ENCODE assay signal across 34 mouse cellular contexts in genomic region chr3:85057245-85057644, GRCm38 (mm10).
"Had no signal": no experiment of that assay in that cellular context is flagged by ENCODE, and none has a peak within 500 bp of the region (broad histone marks: within the 10 kb centered on the region; RNA-seq: fewer than 3 reads in every experiment).

No protein-coding gene starts in this region.

- H3K9ac ChIP-seq: heart, embryonic 12.5 days; heart, embryonic 13.5 days; heart, embryonic 15.5 days; hindbrain, embryonic 12.5 days; hindbrain, embryonic 13.5 days; hindbrain, embryonic 14.5 days; hindbrain, embryonic 15.5 days; intestine, embryonic 15.5 days; kidney, embryonic 15.5 days had no signal

- ATAC-seq: hindbrain, embryonic 16.5 days; hindbrain, postnatal 0 days; inflammation-experienced regulatory T-cells, adult 6 months; intestine, embryonic 15.5 days; intestine, postnatal 0 days had no signal

- H3K36me3 ChIP-seq: heart, embryonic 12.5 days; heart, embryonic 13.5 days; heart, embryonic 15.5 days; hindbrain, embryonic 10.5 days; hindbrain, embryonic 12.5 days; hindbrain, embryonic 13.5 days; hindbrain, embryonic 15.5 days; intestine, embryonic 15.5 days; kidney, embryonic 15.5 days had no signal

- H3K4me3 ChIP-seq: heart, embryonic 12.5 days; heart, embryonic 13.5 days; heart, embryonic 15.5 days; hindbrain, embryonic 10.5 days; hindbrain, embryonic 12.5 days; hindbrain, embryonic 13.5 days; hindbrain, embryonic 15.5 days; intestine, embryonic 15.5 days; kidney, embryonic 15.5 days; layer of hippocampus, adult 2 months; left cerebral cortex, adult 2 months had no signal

- DNase-seq: heart, postnatal 10 days; heart, postnatal 14 days; heart, postnatal 36 days; heart, postnatal 4 days; kidney, adult 11 months; kidney, adult 18-20 months; kidney, adult 2 months; kidney, adult 8-10 months; kidney, adult 9 months; kidney, postnatal 10 days; kidney, postnatal 14 days; kidney, postnatal 25 days; kidney, postnatal 36 days; kidney, postnatal 4 days; layer of hippocampus, adult 9-11 months; layer of hippocampus, postnatal 36 days had no signal

- H3K27me3 ChIP-seq: heart, embryonic 12.5 days; heart, embryonic 13.5 days; heart, embryonic 15.5 days; hindbrain, embryonic 12.5 days; hindbrain, embryonic 13.5 days; hindbrain, embryonic 15.5 days; intestine, embryonic 15.5 days; kidney, embryonic 15.5 days had no signal

- H3K9me3 ChIP-seq: heart, embryonic 12.5 days; heart, embryonic 13.5 days; heart, embryonic 15.5 days; hindbrain, embryonic 10.5 days; hindbrain, embryonic 12.5 days; hindbrain, embryonic 13.5 days; hindbrain, embryonic 15.5 days; intestine, embryonic 15.5 days; kidney, embryonic 15.5 days had no signal

- H3K4me2 ChIP-seq: heart, embryonic 11.5 days; heart, embryonic 12.5 days; heart, embryonic 13.5 days; heart, embryonic 15.5 days; hindbrain, embryonic 12.5 days; hindbrain, embryonic 13.5 days; hindbrain, embryonic 14.5 days; hindbrain, embryonic 15.5 days; intestine, embryonic 15.5 days; kidney, embryonic 15.5 days had no signal

- H3K4me1 ChIP-seq: heart, embryonic 13.5 days; hindbrain, embryonic 12.5 days; hindbrain, embryonic 13.5 days; hindbrain, embryonic 15.5 days; intestine, embryonic 15.5 days; kidney, embryonic 15.5 days had no signal

- H3K27ac ChIP-seq: heart, embryonic 13.5 days; heart, embryonic 15.5 days; hindbrain, embryonic 10.5 days; hindbrain, embryonic 12.5 days; hindbrain, embryonic 13.5 days; hindbrain, embryonic 14.5 days; hindbrain, embryonic 15.5 days; hindbrain, postnatal 0 days; intestine, embryonic 15.5 days; kidney, embryonic 15.5 days; kidney, postnatal 0 days; layer of hippocampus, adult 2 months; left cerebral cortex, adult 2 months had no signal
